ENCODE assay signal across 10 mouse cellular contexts in the genomic region with DNA sequence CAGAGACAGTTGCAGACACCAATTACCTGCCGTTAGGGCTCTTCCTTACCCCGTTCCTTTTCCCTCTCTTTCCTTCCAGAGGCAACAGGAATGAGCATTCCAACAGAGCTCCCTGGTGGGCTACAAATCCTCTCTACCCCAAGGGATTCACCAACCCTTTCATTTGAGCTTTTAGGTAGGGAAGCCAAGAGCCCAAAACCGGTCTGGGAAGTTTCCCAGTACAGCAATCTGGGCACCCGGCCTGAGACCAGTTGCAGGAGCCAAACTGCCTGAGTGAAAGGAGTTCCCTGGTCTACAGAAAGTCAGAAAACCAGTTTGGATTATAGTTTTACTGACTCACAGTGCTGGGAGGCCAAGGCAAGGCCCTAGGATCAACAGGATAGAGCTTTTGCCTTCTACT.
DNase-seq lines count a peak whose midpoint lies in the region; ATAC-seq and TF ChIP-seq lines count a peak whose summit lies in the region.
"Had no signal": no experiment of that assay in that cellular context is flagged by ENCODE, and none has a peak within 500 bp of the region (broad histone marks: within the 10 kb centered on the region; RNA-seq: fewer than 3 reads in every experiment).

No protein-coding gene starts in this region.

- H3K36me3 ChIP-seq in forebrain, postnatal 0 days (ENCODE audit: insufficient read depth) = no peaks in the 10 kb centered on the region
- no peaks in the 10 kb centered on the region for H3K36me3 ChIP-seq in forebrain, embryonic 13.5 days (ENCODE audit: poor library complexity, severe bottlenecking)
- H3K36me3 ChIP-seq: midbrain, embryonic 12.5 days had no signal

- ATAC-seq in forebrain, postnatal 0 days = no peak
- no peak for ATAC-seq in forebrain, embryonic 13.5 days
- no peak for ATAC-seq in erythroid progenitor cell, adult 5-6 weeks (replicated peaks; ENCODE audit: low FRiP score, poor library complexity, severe bottlenecking)

- peak; percentile 11 for DNase-seq in forebrain, postnatal 0 days
- peak; percentile 18 for DNase-seq in 3T3-L1 (ENCODE audit: low read depth, low spot score)
- DNase-seq in gastrocnemius, adult 18-20 months (ENCODE audit: low spot score) = peak; percentile 78
- DNase-seq in kidney, postnatal 25 days = peak; percentile 24 to 62
- DNase-seq in right cerebral cortex, adult 18-20 months = no peak
- no peak for DNase-seq in frontal cortex, postnatal 14 days (ENCODE audit: low spot score in 2 of 2)

- no peak overlapping the region for H3K27ac ChIP-seq in forebrain, postnatal 0 days (ENCODE audit: low read depth, low read length)
- no peak overlapping the region for H3K27ac ChIP-seq in forebrain, embryonic 13.5 days
- H3K27ac ChIP-seq: midbrain, embryonic 12.5 days had no signal

- H3K4me3 ChIP-seq in forebrain, postnatal 0 days (ENCODE audit: low read depth, low read length) = no peak overlapping the region
- no peak overlapping the region for H3K4me3 ChIP-seq in forebrain, embryonic 13.5 days
- H3K4me3 ChIP-seq: midbrain, embryonic 12.5 days had no signal

- H3K4me2 ChIP-seq in forebrain, postnatal 0 days (ENCODE audit: low read depth) = no peak overlapping the region
- H3K4me2 ChIP-seq in forebrain, embryonic 13.5 days = no peak overlapping the region
- H3K4me2 ChIP-seq: midbrain, embryonic 12.5 days had no signal

- 40% methylated on average over 4 of the region's 4 CpGs for WGBS in forebrain, postnatal 0 days
- WGBS in forebrain, embryonic 13.5 days = 36% methylated on average over 4 of the region's 4 CpGs

- H3K27me3 ChIP-seq in forebrain, postnatal 0 days (ENCODE audit: insufficient read depth, low read length) = no peaks in the 10 kb centered on the region
- no peaks in the 10 kb centered on the region for H3K27me3 ChIP-seq in forebrain, embryonic 13.5 days
- H3K27me3 ChIP-seq: CH12.LX; midbrain, embryonic 12.5 days had no signal

- no peaks in the 10 kb centered on the region for H3K9me3 ChIP-seq in forebrain, postnatal 0 days (ENCODE audit: low read length)
- H3K9me3 ChIP-seq in forebrain, embryonic 13.5 days (replicated peaks) = no peaks in the 10 kb centered on the region
- H3K9me3 ChIP-seq: midbrain, embryonic 12.5 days had no signal

- TF ChIP-seq CTCF in forebrain, postnatal 0 days (IDR thresholded peaks at IDR 0.05; ENCODE audit: low read depth) = no peak

- no peaks in the 10 kb centered on the region for H3K4me1 ChIP-seq in forebrain, postnatal 0 days (ENCODE audit: insufficient read depth)
- no peaks in the 10 kb centered on the region for H3K4me1 ChIP-seq in forebrain, embryonic 13.5 days
- H3K4me1 ChIP-seq: midbrain, embryonic 12.5 days had no signal

- no peak overlapping the region for H3K9ac ChIP-seq in forebrain, postnatal 0 days
- no peak overlapping the region for H3K9ac ChIP-seq in forebrain, embryonic 13.5 days
- H3K9ac ChIP-seq: midbrain, embryonic 12.5 days had no signal

Comparison
In these comparisons a context has a peak if more than half of its experiments do, and no peak if none do; other contexts are left out.
1. DNase-seq: peak in forebrain, postnatal 0 days (single experiment), 3T3-L1 (single experiment), gastrocnemius, adult 18-20 months (single experiment) and kidney, postnatal 25 days (2 of 2); none in right cerebral cortex, adult 18-20 months (single experiment) and frontal cortex, postnatal 14 days (0 of 2).